Mouse (Mus musculus): ENCODE results near the gene Lgals8. TPM values are rescaled to one million over a fixed set of nuclear protein-coding genes. Genes with fewer than 3 reads are reported as not detected.

The Lgals8 gene
- 151 TPM for polyA plus RNA-seq (2015; fragmentation: Illumina TruSeq; extraction: RNeasy Lipid Tissue Mini Kit (QIAGEN cat#74804); ENCODE audit: insufficient read depth, low replicate concordance)

GRCm38 (mm10) chr13:12464844-12465243, at the start of gene Lgals8:
Lgals8 (minus strand) TSS chr13:12464944.

GRCm38 (mm10) chr13:12394609-12395505, 69.9 kb downstream of the Lgals8 start, which contains the start of gene Heatr1:
Heatr1 (plus strand) TSS chr13:12395027.

Other genes with a start within 250 kb of the Lgals8 start
- 27.7 TPM for gene Mtr, start 206.8 kb downstream of the Lgals8 start, polyA plus RNA-seq (2015; fragmentation: Illumina TruSeq; extraction: RNeasy Lipid Tissue Mini Kit (QIAGEN cat#74804); ENCODE audit: insufficient read depth, low replicate concordance)
- 1.4 TPM for gene Actn2, start 124.2 kb downstream of the Lgals8 start, polyA plus RNA-seq (2015; fragmentation: Illumina TruSeq; extraction: RNeasy Lipid Tissue Mini Kit (QIAGEN cat#74804); ENCODE audit: insufficient read depth, low replicate concordance)
- 57.3 TPM for gene Heatr1, start 69.9 kb downstream of the Lgals8 start, polyA plus RNA-seq (2015; fragmentation: Illumina TruSeq; extraction: RNeasy Lipid Tissue Mini Kit (QIAGEN cat#74804); ENCODE audit: insufficient read depth, low replicate concordance)
- 11.2 TPM for gene Edaradd, start 55.5 kb upstream of the Lgals8 start, polyA plus RNA-seq (2015; fragmentation: Illumina TruSeq; extraction: RNeasy Lipid Tissue Mini Kit (QIAGEN cat#74804); ENCODE audit: insufficient read depth, low replicate concordance)
- 84.7 TPM for gene Ero1lb, start 100.9 kb upstream of the Lgals8 start, polyA plus RNA-seq (2015; fragmentation: Illumina TruSeq; extraction: RNeasy Lipid Tissue Mini Kit (QIAGEN cat#74804); ENCODE audit: insufficient read depth, low replicate concordance)